Mouse (Mus musculus) stomach, embryonic 15.5 days (tissue): Measurements from ENCODE around the gene Selenov. TPM values are rescaled to one million over a fixed set of nuclear protein-coding genes. Genes with fewer than 3 reads are reported as not detected.

Experiments
- ATAC-seq: fragments of 200-750 bp; cut with Nextera tagmentation; 2 replicates; pipeline ENCODE4 v1.8.0; 2017; ENCODE audit warnings: low read depth, moderate number of reproducible peaks, moderate TSS enrichment; ENCODE audit not compliant: insufficient read depth, low FRiP score
- H3K27ac ChIP-seq: fragments of 300-500 bp; sonication (generic); 2 replicates; pipeline ENCODE4 v1.5.1; 2015; ENCODE audit warnings: mild to moderate bottlenecking, inconsistent platforms
- H3K27me3 ChIP-seq: fragments of 300-500 bp; sonication (generic); replicated peaks from 2 replicates; pipeline ENCODE4 v1.6.1; 2015; ENCODE audit warnings: inconsistent platforms
- H3K36me3 ChIP-seq: fragments of 300-500 bp; sonication (generic); 2 replicates; pipeline ENCODE4 v1.6.1; 2015; ENCODE audit warnings: inconsistent platforms
- H3K4me1 ChIP-seq: fragments of 300-500 bp; sonication (generic); 2 replicates; pipeline ENCODE4 v1.6.1; 2015; ENCODE audit warnings: inconsistent platforms
- H3K4me2 ChIP-seq: fragments of 300-500 bp; sonication (generic); 2 replicates; pipeline ENCODE4 v1.6.1; 2015; ENCODE audit warnings: mild to moderate bottlenecking, inconsistent platforms
- H3K4me3 ChIP-seq: fragments of 300-500 bp; sonication (generic); replicated peaks from 2 replicates; pipeline ENCODE4 v1.5.1; 2015; ENCODE audit warnings: inconsistent platforms
- H3K9ac ChIP-seq: fragments of 300-500 bp; sonication (generic); 2 replicates; pipeline ENCODE4 v1.6.1; 2015; ENCODE audit warnings: inconsistent platforms
- H3K9me3 ChIP-seq: fragments of 300-500 bp; sonication (generic); 2 replicates; pipeline ENCODE4 v1.6.1; 2016; ENCODE audit warnings: inconsistent platforms
- WGBS: fragments of 180-500 bp; shearing (Covaris S2); methylation state at CpG from one replicate; pipeline ENCODE4 v1.1.7; 2015; 5-methylcytosine and 5-hydroxymethylcytosine counted together
- polyA plus RNA-seq: library from polyadenylated mRNA; unstranded; fragments of >200 nt; fragmentation: Nextera tagmentation; extraction: Ambion mirVana; gene quantifications from 2 replicates; pipeline ENCODE4 v1.2.1, GENCODE M21; 2015

The Selenov gene
- 0.30 and 0.59 TPM in 2 replicates for polyA plus RNA-seq

- no peak within 1 kb of the TSS for H3K9ac ChIP-seq
- no peaks in the 10 kb centered on the region for H3K9me3 ChIP-seq
- H3K27me3 ChIP-seq, result peaks cover 63% of the 10 kb centered on the region
Observed at GRCm38 (mm10) chr7:28290638-28291590, at the start of gene Selenov. Gene Selenov, minus strand, starts transcription at chr7:28291186.

GRCm38 (mm10) chr7:28339213-28339917 lies 48.4 kb upstream of the Selenov start:
- Histone ChIP-seq H3K4me3 (peak overlapping the region; percentile 65), H3K4me1 (peaks cover 3% of the 10 kb centered on the region; the same call in 1 of the 2 replicates), H3K9me3 (no peaks in the 10 kb centered on the region), H3K27ac (peak overlapping the region; percentile 86), H3K27me3 (no peaks in the 10 kb centered on the region), H3K36me3 (0 out of 2 replicates have a peak, but pooled peaks cover 8% of the 10 kb centered on the region), H3K4me2 (peak overlapping the region; percentile 61), H3K9ac (peak overlapping the region; percentile 45)
- 75% methylated on average over 19 of the region's 19 CpGs for WGBS
- no peak for ATAC-seq

More at GRCm38 (mm10) chr7:28290638-28291590, at the start of gene Selenov:
- WGBS, result 1% methylated on average over 52 of the region's 52 CpGs
- no peak within 1 kb of the TSS for H3K27ac ChIP-seq
- ATAC-seq, result no peak
- H3K4me2 ChIP-seq, result peak within 1 kb of the TSS; percentile 65
- H3K4me1 ChIP-seq, result peaks cover 15% of the 10 kb centered on the region
- peak within 1 kb of the TSS; percentile 30 for H3K4me3 ChIP-seq
- no peaks in the 10 kb centered on the region for H3K36me3 ChIP-seq

GRCm38 (mm10) chr7:28338108-28338998 lies 47.4 kb upstream of the Selenov start, which contains the start of gene Supt5:
Gene Supt5, minus strand, starts transcription at chr7:28338746.
- H3K4me2 ChIP-seq, result peak within 1 kb of the TSS; percentile 74
- H3K4me1 ChIP-seq, result peaks cover 3% of the 10 kb centered on the region; the same call in 1 of the 2 replicates
- H3K27me3 ChIP-seq, result no peaks in the 10 kb centered on the region
- H3K4me3 ChIP-seq, result peak within 1 kb of the TSS; percentile 65
- H3K9me3 ChIP-seq, result no peaks in the 10 kb centered on the region
- H3K27ac ChIP-seq, result peak within 1 kb of the TSS; percentile 86
- WGBS, result under 1% methylated on average over 77 of the region's 77 CpGs
- peak within 1 kb of the TSS; percentile 94 for H3K9ac ChIP-seq
- H3K36me3 ChIP-seq, result 0 out of 2 replicates have a peak, but pooled peaks cover 8% of the 10 kb centered on the region
- peak; percentile 98 for ATAC-seq

- Histone ChIP-seq H3K4me2 (no peak overlapping the region), H3K36me3 (peaks cover 12% of the 10 kb centered on the region), H3K9me3 (no peaks in the 10 kb centered on the region), H3K27ac (no peak overlapping the region), H3K27me3 (no peaks in the 10 kb centered on the region), H3K4me3 (no peak overlapping the region), H3K4me1 (peaks cover 3% of the 10 kb centered on the region; the same call in 1 of the 2 replicates), H3K9ac (no peak overlapping the region)
- WGBS, result 82% methylated on average over 2 of the region's 2 CpGs
- ATAC-seq, result no peak
Observed at GRCm38 (mm10) chr7:28335471-28335870, 44.5 kb upstream of the Selenov start.

GRCm38 (mm10) chr7:28334534-28334933 lies 43.5 kb upstream of the Selenov start:
- peaks cover 21% of the 10 kb centered on the region for H3K36me3 ChIP-seq
- H3K9me3 ChIP-seq, result no peaks in the 10 kb centered on the region
- no peak overlapping the region for H3K9ac ChIP-seq
- no peak overlapping the region for H3K4me3 ChIP-seq
- WGBS, result 89% methylated on average over 4 of the region's 4 CpGs
- H3K27ac ChIP-seq, result no peak overlapping the region
- no peak overlapping the region for H3K4me2 ChIP-seq
- H3K4me1 ChIP-seq, result peaks cover 3% of the 10 kb centered on the region; the same call in 1 of the 2 replicates
- H3K27me3 ChIP-seq, result no peaks in the 10 kb centered on the region
- ATAC-seq, result no peak

- 95% methylated on average over 2 of the region's 2 CpGs for WGBS
- Histone ChIP-seq H3K36me3 (peaks cover 56% of the 10 kb centered on the region), H3K9me3 (no peaks in the 10 kb centered on the region), H3K4me3 (no peak overlapping the region), H3K9ac (no peak overlapping the region), H3K4me2 (no peak overlapping the region), H3K27ac (no peak overlapping the region), H3K4me1 (no peaks in the 10 kb centered on the region), H3K27me3 (no peaks in the 10 kb centered on the region)
- no peak for ATAC-seq
Observed at GRCm38 (mm10) chr7:28328260-28328659, 37.3 kb upstream of the Selenov start.

GRCm38 (mm10) chr7:28326457-28326856 lies 35.5 kb upstream of the Selenov start:
- no peak overlapping the region for H3K27ac ChIP-seq
- H3K27me3 ChIP-seq, result no peaks in the 10 kb centered on the region
- no peak overlapping the region for H3K9ac ChIP-seq
- no peak overlapping the region for H3K4me3 ChIP-seq
- H3K9me3 ChIP-seq, result no peaks in the 10 kb centered on the region
- no peak overlapping the region for H3K4me2 ChIP-seq
- peaks cover 74% of the 10 kb centered on the region for H3K36me3 ChIP-seq
- WGBS, result 82% methylated on average over 4 of the region's 4 CpGs
- ATAC-seq, result no peak
- no peaks in the 10 kb centered on the region for H3K4me1 ChIP-seq

GRCm38 (mm10) chr7:28325293-28325692 lies 34.3 kb upstream of the Selenov start:
- H3K27me3 ChIP-seq, result no peaks in the 10 kb centered on the region
- no peaks in the 10 kb centered on the region for H3K9me3 ChIP-seq
- no peak overlapping the region for H3K9ac ChIP-seq

GRCm38 (mm10) chr7:28321974-28322720 lies 31.2 kb upstream of the Selenov start:
- H3K4me3 ChIP-seq, result no peak overlapping the region
- no peaks in the 10 kb centered on the region for H3K27me3 ChIP-seq
- H3K9me3 ChIP-seq, result no peaks in the 10 kb centered on the region
- no peak overlapping the region for H3K9ac ChIP-seq
- H3K27ac ChIP-seq, result no peak overlapping the region
- H3K4me1 ChIP-seq, result no peaks in the 10 kb centered on the region
- 92% methylated on average over 15 of the region's 15 CpGs for WGBS
- ATAC-seq, result no peak
- peaks cover 88% of the 10 kb centered on the region for H3K36me3 ChIP-seq
- no peak overlapping the region for H3K4me2 ChIP-seq

More at GRCm38 (mm10) chr7:28325293-28325692, 34.3 kb upstream of the Selenov start:
- H3K4me1 ChIP-seq, result no peaks in the 10 kb centered on the region
- peaks cover 79% of the 10 kb centered on the region for H3K36me3 ChIP-seq
- H3K27ac ChIP-seq, result no peak overlapping the region
- WGBS, result 96% methylated on average over 8 of the region's 8 CpGs
- ATAC-seq, result no peak
- H3K4me2 ChIP-seq, result no peak overlapping the region
- no peak overlapping the region for H3K4me3 ChIP-seq

- Histone ChIP-seq H3K4me3 (no peak overlapping the region), H3K4me2 (no peak overlapping the region), H3K9ac (no peak overlapping the region), H3K9me3 (no peaks in the 10 kb centered on the region), H3K4me1 (no peaks in the 10 kb centered on the region), H3K27ac (no peak overlapping the region), H3K36me3 (peaks cover 93% of the 10 kb centered on the region), H3K27me3 (no peaks in the 10 kb centered on the region)
- no peak for ATAC-seq
- 92% methylated on average over 17 of the region's 17 CpGs for WGBS
Observed at GRCm38 (mm10) chr7:28318714-28319113, 27.7 kb upstream of the Selenov start.
